Mouse (Mus musculus) thymus, adult 2 months (tissue): ENCODE measurements around the gene Ccdc114.

ENCODE experiments used
- CTCF ChIP-seq: fragments of 200-500 bp; IDR thresholded peaks from 2 replicates; pipeline ENCODE4 v1.5.1; 2012; ENCODE audit warnings: mild to moderate bottlenecking, control low read depth, low read length, moderate library complexity, borderline replicate concordance; ENCODE audit not compliant: control insufficient read depth, poor library complexity, insufficient read depth; ENCODE audit errors: extremely low read depth
- POLR2A ChIP-seq: fragments of 200-500 bp; IDR thresholded peaks from 2 replicates; pipeline ENCODE4 v1.6.1; 2012; ENCODE audit warnings: mild to moderate bottlenecking, low read length, control low read depth, moderate library complexity; ENCODE audit not compliant: control insufficient read depth, poor library complexity, insufficient read depth; ENCODE audit errors: extremely low read depth

GRCm38 (mm10) chr7:45986893-45987292, 63.0 kb downstream of the Ccdc114 start:
- TF ChIP-seq POLR2A (no peak), CTCF (no peak)
